Mouse (Mus musculus): Measurements from ENCODE around the gene Sdf2l1. TPM values are rescaled to one million over a fixed set of nuclear protein-coding genes. Genes with fewer than 3 reads are reported as not detected.

The Sdf2l1 gene
- polyA plus RNA-seq, 1 experiment = 108 TPM

DNA sequence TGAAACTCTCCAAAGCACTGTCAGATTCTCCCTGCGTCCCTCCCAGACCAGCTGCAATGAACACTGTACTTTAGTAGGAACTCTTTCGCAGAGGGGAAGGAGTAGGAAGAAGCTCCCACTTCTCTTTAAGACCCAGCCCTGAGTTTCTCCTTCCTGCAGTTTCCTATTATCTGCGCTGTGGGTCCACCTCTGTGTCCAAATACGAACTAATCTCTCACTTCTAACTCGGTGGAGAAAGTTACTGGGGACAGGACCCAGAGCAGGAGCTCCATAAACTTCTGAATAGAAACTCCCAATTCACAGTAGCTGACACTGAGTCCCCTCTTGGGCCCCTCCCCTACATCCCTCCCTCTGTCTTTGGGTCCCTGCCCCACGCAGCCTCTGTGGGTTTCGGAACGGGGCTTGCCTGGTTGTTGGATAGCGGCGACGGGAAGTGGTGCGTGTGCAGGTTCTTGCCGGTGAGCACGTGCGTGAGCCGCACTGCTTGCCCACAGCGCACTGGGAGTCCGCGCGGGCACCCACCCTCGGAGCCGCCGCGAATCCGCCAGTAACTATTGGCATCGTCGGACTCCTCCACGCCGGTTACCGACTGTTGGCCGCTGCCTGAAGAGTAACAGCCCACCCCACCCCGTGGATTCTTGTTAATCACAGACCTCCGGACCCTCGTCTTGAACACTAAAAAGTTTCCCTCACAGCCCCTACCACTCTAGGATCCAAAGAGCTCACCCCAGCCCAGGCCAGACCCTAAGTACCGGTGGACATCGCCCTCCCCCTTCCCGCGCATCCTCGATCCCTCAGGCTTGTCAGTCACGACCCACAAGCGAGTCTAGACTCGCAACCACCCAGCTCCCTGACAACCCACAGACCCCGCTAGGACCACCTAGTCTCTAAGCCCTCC is 743 bp downstream of the Sdf2l1 start:
- TF ChIP-seq GATA1 (IDR thresholded peaks at IDR 0.05; ENCODE audit: low read length) = no peak

DNA sequence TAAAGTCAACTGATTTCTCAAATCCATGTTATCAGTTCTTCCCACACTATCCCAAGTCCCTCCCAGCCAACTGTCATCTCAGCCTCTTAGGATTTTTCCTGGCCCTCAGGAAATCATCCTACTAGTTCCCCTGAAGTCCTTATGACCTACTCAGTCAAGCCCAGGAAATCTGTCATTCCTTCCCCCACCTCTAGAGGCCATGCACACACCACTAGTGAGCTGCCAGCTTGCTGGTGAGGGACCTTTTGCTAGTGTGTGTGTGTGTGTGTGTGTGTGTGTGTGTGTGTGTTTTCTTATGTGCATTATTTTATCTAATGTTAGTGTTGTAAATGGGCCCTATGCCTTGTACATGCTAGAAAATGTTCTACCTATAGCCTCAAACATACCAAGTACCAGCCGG is 4.9 kb downstream of the Sdf2l1 start:
- TF ChIP-seq GATA1 (IDR thresholded peaks at IDR 0.05; ENCODE audit: low read length) = no peak

DNA sequence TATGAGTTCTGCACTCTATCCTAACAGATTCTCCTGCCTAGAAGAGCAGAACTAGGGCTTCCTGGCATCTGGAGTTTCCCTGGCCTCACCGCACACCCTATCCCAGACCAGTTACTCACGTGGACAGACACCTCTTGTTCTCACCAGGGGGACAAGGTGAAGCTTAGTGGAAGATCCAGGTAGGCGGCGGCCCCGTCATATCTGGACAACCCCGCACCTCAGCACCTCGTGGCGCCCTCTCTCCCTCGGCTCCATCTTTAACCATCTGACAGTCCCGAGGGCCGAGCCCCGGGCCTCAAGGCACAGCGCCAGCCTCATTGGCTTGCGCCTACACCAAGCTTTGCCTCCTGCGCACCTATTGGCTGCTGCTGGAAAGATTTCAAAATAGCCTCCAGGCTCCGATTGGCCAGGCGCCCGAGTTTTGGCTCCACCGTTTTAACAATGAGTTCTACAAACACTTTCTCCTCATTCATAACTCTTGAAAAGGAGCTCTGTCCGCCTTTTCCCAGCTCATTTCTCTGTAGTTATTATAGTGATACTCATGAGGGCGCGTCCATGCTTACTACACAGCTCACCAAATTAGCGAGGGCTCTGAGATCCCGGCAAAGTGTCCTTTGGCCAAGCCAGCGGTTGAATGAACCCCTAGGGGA is 7.2 kb downstream of the Sdf2l1 start, which contains the start of gene 2610318N02Rik:
Gene 2610318N02Rik (minus strand): TSS at position 297 of the 650 bp plus-strand sequence.
- no peak for TF ChIP-seq GATA1 (IDR thresholded peaks at IDR 0.05; ENCODE audit: low read length)

DNA sequence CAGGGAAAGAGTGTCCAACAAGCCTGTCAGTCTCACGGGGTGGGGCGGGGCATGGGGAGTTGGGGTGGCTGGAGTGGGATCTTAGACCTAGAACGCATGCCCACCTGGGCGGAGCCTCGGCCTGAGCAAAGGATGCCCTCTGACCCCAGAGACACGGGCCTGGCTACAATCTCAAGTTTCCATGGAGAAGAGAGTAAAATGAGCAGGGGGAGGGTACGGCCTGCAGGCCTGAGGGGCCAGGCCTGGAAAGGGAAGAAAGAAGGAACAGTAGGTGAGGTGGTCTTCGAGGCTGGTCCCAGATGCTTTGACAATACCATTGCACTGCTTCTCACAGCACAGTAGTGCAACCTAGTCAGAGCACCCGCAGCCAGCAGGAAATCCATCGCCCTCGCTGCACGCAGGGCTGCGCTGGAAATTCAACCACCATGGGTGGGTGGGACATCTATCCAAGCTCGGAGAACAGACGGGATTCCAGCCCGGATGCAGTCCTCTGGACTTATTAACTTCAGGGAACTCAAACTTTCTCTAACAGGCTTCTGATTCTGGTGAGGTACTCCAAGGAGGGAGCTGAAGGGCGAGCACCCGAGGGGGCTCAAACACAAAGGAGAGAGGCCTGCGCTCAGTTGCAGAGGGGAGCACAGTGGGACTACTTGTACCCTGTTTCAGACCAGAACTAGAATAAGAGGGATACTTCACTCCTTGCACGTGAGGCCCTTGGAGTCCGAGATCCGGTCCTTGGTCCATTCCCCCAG is 7.9 kb downstream of the Sdf2l1 start:
- no peak for TF ChIP-seq GATA1 (IDR thresholded peaks at IDR 0.05; ENCODE audit: low read length)

DNA sequence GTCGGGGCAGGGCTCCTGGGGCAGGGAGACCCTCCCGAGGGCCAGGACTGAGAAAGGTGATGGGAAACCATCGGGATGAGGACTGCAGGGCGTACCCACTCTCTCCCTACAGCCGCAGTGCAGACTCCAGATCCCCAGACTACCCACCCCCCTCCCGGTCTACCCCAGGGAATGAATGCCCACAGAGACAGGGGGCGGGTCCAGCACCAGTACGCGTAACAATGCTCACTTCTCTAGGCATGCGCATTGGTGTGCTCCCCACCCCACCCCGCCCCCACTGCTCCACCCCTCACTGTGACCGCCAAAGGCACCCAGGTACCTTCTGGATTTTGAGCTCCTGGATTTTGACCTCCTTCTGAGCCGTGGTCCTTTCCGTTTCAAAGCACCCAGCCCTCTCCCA is 10.6 kb downstream of the Sdf2l1 start:
- no peak for TF ChIP-seq GATA1 (IDR thresholded peaks at IDR 0.05; ENCODE audit: low read length)

DNA sequence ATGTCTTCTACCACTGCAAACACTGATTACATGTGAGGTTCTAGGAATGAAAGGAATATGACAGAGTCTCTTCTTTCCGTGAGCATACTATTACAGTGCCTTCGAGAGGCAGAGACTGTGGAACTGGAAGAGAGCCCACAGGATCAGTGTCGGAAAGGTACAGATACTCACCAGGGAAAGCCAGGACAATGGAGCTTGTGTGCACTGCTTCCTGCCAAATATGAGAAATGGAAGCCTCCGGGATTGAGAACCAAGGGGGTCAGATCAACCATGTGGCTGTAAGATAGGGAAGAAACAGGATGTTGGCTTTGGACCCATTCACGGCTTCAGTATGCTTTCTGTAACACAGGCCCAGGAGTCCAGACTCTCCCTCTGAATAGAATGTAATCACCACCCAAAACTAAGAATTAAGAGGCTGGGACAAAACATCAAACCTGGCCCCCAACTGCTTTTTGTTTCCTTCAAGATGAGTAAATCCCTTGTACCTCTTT is 14.8 kb downstream of the Sdf2l1 start:
- no peak for TF ChIP-seq GATA1 (IDR thresholded peaks at IDR 0.05; ENCODE audit: low read length)

DNA sequence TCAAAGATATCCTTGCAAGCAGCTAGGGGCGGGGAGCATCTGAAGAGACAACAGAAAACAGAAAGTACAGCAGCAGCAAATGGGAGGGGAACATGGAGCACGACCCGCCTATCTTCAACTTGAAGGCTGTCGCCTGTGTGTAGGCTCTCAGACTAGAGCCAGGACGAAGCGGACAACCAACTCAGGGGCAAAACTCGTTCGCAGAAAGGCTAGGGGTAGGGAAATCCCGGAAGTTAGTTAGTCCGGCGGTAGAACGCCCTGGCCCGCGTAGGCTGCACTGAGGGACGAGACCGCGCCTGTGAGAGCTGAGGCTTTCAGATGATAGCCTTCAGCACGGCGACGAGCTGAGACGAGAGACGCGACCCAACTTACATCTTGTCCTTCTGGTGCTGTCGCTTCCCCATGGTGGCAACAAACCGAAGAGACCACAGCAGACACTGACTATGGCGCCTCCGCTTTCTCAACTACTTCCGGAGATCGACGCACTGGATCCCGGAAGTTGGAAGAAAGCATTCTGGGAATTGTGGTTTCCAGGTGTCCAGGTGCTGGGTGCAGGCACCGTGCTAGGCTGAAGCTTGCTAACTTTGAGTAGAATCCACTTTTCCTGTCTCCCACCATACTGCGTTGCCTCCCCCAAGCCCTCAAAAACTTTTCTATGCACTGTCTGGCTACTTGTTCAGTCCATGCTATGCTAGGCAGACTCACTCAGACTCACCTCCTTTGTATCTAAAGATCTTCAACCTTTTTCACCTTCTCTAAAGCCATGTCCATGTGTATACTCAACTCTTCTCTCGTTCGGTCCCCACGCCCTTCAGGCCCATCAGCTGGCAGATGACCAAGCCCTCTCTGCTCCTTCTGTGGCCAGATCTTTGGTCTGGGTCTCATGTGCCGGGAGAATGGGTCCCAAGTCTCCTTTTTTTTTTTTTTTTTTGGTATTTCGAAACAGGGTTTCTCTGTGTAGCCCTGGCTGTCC is 21.1 kb downstream of the Sdf2l1 start, which contains the start of gene Ppil2:
Gene Ppil2 (minus strand): TSS at position 487 of the 973 bp plus-strand sequence.
- no peak for TF ChIP-seq GATA1 (IDR thresholded peaks at IDR 0.05; ENCODE audit: low read length)

DNA sequence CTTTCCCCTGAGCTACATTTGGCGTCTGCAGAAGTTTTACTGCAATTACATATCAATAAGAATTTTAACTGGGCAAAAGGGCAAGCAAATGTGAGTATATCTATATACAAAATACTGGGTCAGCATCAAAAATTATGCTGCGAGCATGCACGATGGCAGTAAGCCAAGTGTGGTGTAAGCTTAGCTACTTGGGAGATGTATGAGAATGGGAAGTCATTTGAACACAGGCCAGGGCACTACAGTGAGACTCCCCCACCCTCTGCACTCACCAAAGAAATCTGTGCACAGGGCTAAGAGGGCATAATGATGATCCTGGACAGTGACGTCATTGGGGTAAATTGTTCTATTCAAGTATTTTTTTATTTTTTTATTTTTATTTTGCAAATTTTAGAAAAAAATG is 27.6 kb downstream of the Sdf2l1 start:
- no peak for TF ChIP-seq GATA1 (IDR thresholded peaks at IDR 0.05; ENCODE audit: low read length)

DNA sequence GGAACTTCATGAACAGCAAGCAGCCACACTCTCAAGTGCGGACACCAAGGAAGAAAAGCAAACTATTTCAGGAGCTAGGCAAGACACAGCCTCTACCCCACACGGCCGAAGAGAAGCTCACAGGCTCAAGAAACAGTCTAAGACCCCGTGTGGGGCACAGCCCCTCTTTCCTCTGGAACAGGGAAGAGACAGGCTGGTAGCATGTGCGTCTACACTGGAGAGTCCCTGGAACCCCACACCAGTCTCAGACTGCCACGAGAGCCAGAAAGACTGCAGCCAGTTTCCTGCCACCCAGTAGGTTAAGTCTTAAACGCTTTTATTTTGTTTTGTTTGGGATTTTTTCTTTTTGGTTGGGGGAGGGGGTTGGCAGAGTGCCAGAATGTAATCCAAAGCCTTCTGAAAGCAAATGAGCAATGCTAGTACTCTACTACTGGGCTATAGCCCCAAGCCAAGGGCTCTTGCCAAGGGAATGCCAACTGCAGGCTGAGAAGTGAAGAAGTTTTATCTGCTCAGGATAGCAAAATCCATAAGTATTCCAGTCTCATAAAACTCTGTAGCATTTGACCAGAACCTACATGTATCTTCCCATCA is 29.5 kb downstream of the Sdf2l1 start:
- TF ChIP-seq GATA1 (IDR thresholded peaks at IDR 0.05; ENCODE audit: low read length) = no peak

DNA sequence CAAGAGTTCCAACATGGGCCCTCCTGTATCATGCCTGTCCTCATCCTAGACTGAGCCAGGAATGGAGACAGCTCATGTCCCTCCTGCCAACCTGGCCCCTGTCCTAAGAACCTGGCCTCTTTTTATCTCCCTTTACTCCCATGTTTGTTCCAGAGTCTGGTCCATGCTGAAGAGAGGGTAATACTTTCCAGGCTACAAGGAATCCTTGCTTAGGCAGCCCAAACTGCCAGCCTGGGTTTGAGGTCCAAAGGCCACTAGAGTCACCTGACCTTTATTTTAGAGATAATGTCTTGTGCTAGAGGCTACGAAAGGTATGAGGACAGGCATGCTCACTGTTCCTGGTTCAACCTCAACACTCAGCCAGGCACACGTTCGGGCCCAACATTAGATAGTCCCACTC is 35.2 kb downstream of the Sdf2l1 start:
- no peak for TF ChIP-seq GATA1 (IDR thresholded peaks at IDR 0.05; ENCODE audit: low read length)

DNA sequence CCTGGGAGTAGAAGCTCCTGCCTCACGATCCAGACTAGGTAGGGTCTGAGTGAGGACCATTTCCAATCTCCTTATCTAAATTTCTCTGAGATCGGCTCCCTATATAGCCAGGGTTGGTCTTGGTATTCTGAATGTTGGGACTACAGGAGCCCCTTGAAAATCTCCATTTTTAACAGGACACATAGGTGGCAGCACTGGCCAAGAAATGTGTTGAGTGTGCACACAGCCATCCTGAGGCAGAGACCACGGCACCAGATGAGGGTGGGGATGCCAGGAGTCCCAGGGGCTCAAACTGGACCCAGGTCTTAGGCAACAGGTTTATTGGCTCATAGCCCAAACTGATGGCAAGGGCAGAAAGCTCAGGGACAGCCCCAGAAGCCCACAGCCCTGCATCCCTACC is 43.8 kb downstream of the Sdf2l1 start:
- no peak for TF ChIP-seq GATA1 (IDR thresholded peaks at IDR 0.05; ENCODE audit: low read length)

DNA sequence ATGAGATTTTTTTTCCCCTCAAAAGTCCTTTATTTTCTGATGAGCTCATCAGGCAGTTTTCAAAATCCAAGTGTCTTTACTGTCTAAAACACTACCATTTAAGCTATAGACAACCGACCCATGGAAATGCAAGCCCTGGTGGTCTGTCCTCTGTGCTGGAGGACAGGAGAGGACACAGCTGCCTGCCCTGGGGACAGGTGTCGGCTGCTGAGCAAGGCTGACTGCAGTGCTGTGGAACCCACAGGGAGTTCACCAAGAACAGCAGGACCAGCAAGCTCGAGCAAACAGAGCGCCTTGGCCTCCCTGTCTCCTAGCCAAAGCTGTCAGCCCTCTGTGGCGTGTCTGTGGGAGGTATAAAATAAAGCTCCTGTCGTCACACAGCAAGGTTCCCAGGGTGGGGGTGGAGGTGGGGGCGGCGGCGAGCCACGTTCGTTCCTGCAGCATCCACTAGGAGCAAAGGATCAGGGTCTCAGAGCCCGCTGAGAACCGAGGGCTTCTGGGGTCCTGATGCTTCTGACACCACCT is 45.5 kb downstream of the Sdf2l1 start:
- no peak for TF ChIP-seq GATA1 (IDR thresholded peaks at IDR 0.05; ENCODE audit: low read length)

DNA sequence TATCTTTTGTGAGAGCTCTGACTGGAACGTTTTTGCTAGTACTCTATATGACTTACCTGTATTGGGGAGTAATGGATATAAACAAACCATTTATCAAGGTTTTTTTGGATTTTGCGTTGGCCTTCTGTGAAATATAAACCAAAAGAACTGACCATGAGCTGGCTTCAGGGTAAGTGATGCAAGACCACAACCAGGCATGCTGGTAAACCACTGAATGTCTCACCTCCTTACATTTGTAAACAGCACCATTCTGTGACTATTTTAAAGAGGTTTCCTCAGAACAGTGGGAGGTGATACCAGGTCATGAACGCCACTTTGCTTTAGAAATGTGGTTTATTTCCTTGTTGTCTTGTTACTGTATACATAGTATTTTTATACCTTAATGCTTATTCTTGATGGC is 45.9 kb downstream of the Sdf2l1 start:
- TF ChIP-seq GATA1 (IDR thresholded peaks at IDR 0.05; ENCODE audit: low read length) = no peak

DNA sequence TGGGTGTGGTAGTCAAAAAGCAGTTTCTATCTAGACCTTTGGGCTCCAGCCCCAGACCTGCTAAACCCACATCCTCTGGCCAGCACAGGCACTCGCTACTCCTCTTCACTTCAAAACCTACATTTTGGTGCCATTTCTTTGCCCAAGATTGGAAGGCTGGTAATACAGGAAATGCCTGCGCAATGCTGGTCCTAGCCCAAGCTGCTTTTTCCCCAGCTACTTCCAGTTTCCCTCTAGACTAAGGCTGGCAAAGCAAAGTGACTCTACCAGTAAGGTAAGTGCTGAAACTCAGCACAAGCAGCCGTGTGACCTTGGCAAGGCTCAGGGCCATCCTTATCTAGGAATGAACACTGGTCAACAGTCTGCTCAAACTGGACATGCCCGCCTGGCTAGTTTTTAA is 46.5 kb downstream of the Sdf2l1 start:
- no peak for TF ChIP-seq GATA1 (IDR thresholded peaks at IDR 0.05; ENCODE audit: low read length)
